In the genomic region with DNA sequence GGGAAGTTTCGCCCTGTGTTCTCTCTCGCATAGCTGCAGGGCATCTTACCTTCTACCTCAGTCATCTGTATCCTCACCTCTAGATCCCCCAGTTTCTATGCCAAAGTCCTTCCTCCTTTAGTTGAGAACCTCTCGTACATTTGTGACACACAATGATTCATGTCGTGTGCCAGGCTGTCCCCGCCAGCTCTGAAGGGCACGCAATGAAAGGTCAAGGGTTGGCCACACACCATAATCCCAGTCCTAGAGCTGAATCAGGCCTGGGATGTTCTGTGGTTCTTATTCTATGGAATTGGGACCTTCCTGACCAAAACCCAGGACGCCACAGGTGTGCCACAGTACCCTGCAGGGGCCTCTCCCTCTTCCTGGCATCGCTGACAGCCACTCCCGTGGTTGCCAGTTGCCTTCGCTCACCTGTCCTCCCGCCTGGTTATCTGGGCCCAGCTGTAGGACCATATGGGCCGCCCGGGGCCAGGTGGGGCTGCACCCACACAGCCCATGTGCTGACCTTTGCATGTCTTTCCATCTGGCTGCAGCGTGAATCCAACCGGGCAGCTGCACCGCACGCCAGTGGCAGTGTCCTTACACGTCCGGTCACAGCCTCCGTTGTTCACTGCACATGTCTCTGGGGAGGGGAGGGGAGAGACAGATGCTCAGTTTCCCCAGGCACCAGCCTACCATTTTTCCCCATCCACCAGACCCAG, we compare ENCODE assay signal across 14 mouse cellular contexts. TPM values are rescaled to one million over a fixed set of nuclear protein-coding genes. Genes with fewer than 3 reads are reported as not detected.
A peak's percentile ranks its signal among the peaks of the same experiment; 100 is the strongest.
DNase-seq lines count a peak whose midpoint lies in the region; ATAC-seq and TF ChIP-seq lines count a peak whose summit lies in the region.
"Had no signal": no experiment of that assay in that cellular context is flagged by ENCODE, and none has a peak within 500 bp of the region (broad histone marks: within the 10 kb centered on the region; RNA-seq: fewer than 3 reads in every experiment).

No protein-coding gene starts in this region.

- H3K9me3 ChIP-seq in lung, embryonic 14.5 days (ENCODE audit: low read depth, low read length) = no peaks in the 10 kb centered on the region
- H3K9me3 ChIP-seq in embryonic facial prominence, embryonic 14.5 days (ENCODE audit: control insufficient read depth, low read length) = no peaks in the 10 kb centered on the region
- H3K9me3 ChIP-seq: embryonic facial prominence, embryonic 12.5 days had no signal

- no peak overlapping the region for H3K4me2 ChIP-seq in lung, embryonic 14.5 days
- H3K4me2 ChIP-seq in embryonic facial prominence, embryonic 14.5 days (ENCODE audit: low read depth, low read length) = no peak overlapping the region
- H3K4me2 ChIP-seq: embryonic facial prominence, embryonic 12.5 days had no signal

- TF ChIP-seq CTCF in lung, embryonic 14.5 days (IDR thresholded peaks at IDR 0.05; ENCODE audit: low read depth) = no peak

- peak; percentile 15 for DNase-seq in lung, embryonic 14.5 days
- no peak for DNase-seq in lung, postnatal 25 days (ENCODE audit: low spot score)
- peak; percentile 51 for DNase-seq in MN1 (ENCODE audit: low spot score)
- DNase-seq in adrenal gland, postnatal 14 days = peak; percentile 49
- DNase-seq in embryonic facial prominence, embryonic 14.5 days (ENCODE audit: low spot score) = peak; percentile 40
- no peak for DNase-seq in urinary bladder, postnatal 14 days (ENCODE audit: low spot score)
- DNase-seq in urinary bladder, adult 2 months (ENCODE audit: low spot score) = no peak
- no peak for DNase-seq in layer of hippocampus, adult 8-10 months (ENCODE audit: low spot score in 2 of 2)
- DNase-seq: kidney, adult 18-20 months; layer of hippocampus, postnatal 36 days; left cerebral cortex, postnatal 4 days; thymus, postnatal 4 days had no signal

- peak; percentile 39; the same call in 1 of the 2 replicates for ATAC-seq in lung, embryonic 14.5 days (ENCODE audit: insufficient read depth)
- ATAC-seq in embryonic facial prominence, embryonic 14.5 days (ENCODE audit: low read depth) = no peak

- no peak overlapping the region for H3K27ac ChIP-seq in lung, embryonic 14.5 days (ENCODE audit: low read depth)
- H3K27ac ChIP-seq in embryonic facial prominence, embryonic 14.5 days (replicated peaks; ENCODE audit: low read depth, low read length) = no peak overlapping the region
- H3K27ac ChIP-seq: liver, embryonic 14.5 days had no signal

- H3K4me3 ChIP-seq in lung, embryonic 14.5 days (ENCODE audit: low read depth, low read length) = no peak overlapping the region
- no peak overlapping the region for H3K4me3 ChIP-seq in embryonic facial prominence, embryonic 14.5 days (ENCODE audit: low read depth, low read length)
- H3K4me3 ChIP-seq: embryonic facial prominence, embryonic 12.5 days had no signal

- WGBS in lung, embryonic 14.5 days = 60% methylated on average over 20 of the region's 20 CpGs
- WGBS in embryonic facial prominence, embryonic 14.5 days = 61% methylated on average over 20 of the region's 20 CpGs

- H3K4me1 ChIP-seq in lung, embryonic 14.5 days (ENCODE audit: insufficient read depth) = no peaks in the 10 kb centered on the region
- peaks cover 4% of the 10 kb centered on the region; the same call in 1 of the 2 replicates for H3K4me1 ChIP-seq in embryonic facial prominence, embryonic 14.5 days (ENCODE audit: control insufficient read depth, insufficient read depth, low read length)

- H3K27me3 ChIP-seq in lung, embryonic 14.5 days (ENCODE audit: insufficient read depth, low read length) = no peaks in the 10 kb centered on the region
- H3K27me3 ChIP-seq in embryonic facial prominence, embryonic 14.5 days (replicated peaks; ENCODE audit: control insufficient read depth, insufficient read depth, low read length) = no peaks in the 10 kb centered on the region
- H3K27me3 ChIP-seq: embryonic facial prominence, embryonic 12.5 days had no signal

- no peak overlapping the region for H3K9ac ChIP-seq in lung, embryonic 14.5 days
- H3K9ac ChIP-seq in embryonic facial prominence, embryonic 14.5 days (ENCODE audit: low read depth, low read length) = no peak overlapping the region
- H3K9ac ChIP-seq: embryonic facial prominence, embryonic 12.5 days; liver, embryonic 14.5 days had no signal

- H3K36me3 ChIP-seq in lung, embryonic 14.5 days (ENCODE audit: insufficient read depth) = no peaks in the 10 kb centered on the region
- no peaks in the 10 kb centered on the region for H3K36me3 ChIP-seq in embryonic facial prominence, embryonic 14.5 days (ENCODE audit: control insufficient read depth, insufficient read depth, low read length)

RNA-seq across cellular contexts. Expression of gene Ttll12, which starts 43.4 kb away (rescaled TPM):
- polyA plus RNA-seq in lung, embryonic 14.5 days (2014; fragmentation: Nextera tagmentation; extraction: Ambion mirVana) = 40.1 and 43.5 TPM in 2 replicates
- 22.3 and 22.6 TPM in 2 replicates for total RNA-seq in adrenal gland, postnatal 14 days (2021)
- polyA plus RNA-seq in embryonic facial prominence, embryonic 14.5 days (2014; fragmentation: Nextera tagmentation; extraction: Ambion mirVana) = 30.7 and 36.8 TPM in 2 replicates
- polyA plus RNA-seq in urinary bladder, adult 2 months (2012; rRNA removed) = 11.2 and 11.7 TPM in 2 replicates
- 10 to 100 TPM in 3 of 4 experiments, 1 to 10 TPM in 1; 9.5 to 13.3 (median 11.7) TPM for total RNA-seq in layer of hippocampus, adult 8-10 months (2022)

Comparison
In these comparisons a context has a peak if more than half of its experiments do, and no peak if none do; other contexts are left out.
1. DNase-seq: peak in lung, embryonic 14.5 days (single experiment), MN1 (single experiment), adrenal gland, postnatal 14 days (single experiment) and embryonic facial prominence, embryonic 14.5 days (single experiment); none in lung, postnatal 25 days (single experiment), urinary bladder, postnatal 14 days (single experiment), urinary bladder, adult 2 months (single experiment) and layer of hippocampus, adult 8-10 months (0 of 2).